Mouse (Mus musculus): ENCODE data around the gene Pan3. TPM values are rescaled to one million over a fixed set of nuclear protein-coding genes. Genes with fewer than 3 reads are reported as not detected.

The Pan3 gene
- total RNA-seq, 1 experiment, result 57.3 TPM

DNA sequence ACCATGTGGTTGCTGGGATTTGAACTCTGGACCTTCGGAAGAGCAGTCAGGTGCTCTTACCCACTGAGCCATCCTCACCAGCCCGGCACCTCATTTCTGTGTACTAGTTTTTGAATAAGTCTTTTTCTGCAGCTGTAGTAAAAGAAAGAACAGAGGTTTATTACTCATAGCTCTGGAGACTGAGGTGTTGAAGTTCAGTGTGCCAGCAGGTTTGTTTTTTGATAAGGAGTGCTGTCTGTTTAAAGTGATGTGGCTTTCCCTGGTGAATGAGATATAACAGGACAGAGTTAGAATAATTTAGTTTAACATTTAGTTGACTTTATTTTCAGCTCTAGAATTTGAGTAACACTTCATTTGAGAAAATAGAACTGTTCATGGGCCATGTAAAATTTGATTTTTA, 14.8 kb downstream of the Pan3 start:
- no peak for TF ChIP-seq ZC3H11A (IDR thresholded peaks at IDR 0.05; ENCODE audit: borderline replicate concordance, low read depth, low read length)
- TF ChIP-seq HCFC1 (IDR thresholded peaks at IDR 0.05; ENCODE audit: borderline replicate concordance, insufficient read depth, low read length), result no peak
- TF ChIP-seq MAFK (IDR thresholded peaks at IDR 0.05; ENCODE audit: insufficient read depth, low read depth, low read length), result no peak
- no peak for TF ChIP-seq CHD2 (IDR thresholded peaks at IDR 0.05; ENCODE audit: low read depth, low read length)
- no peak for TF ChIP-seq ZNF384 (IDR thresholded peaks at IDR 0.05; ENCODE audit: low read depth, low read length)
- no peak overlapping the region for H3K27ac ChIP-seq (ENCODE audit: insufficient read depth, low read depth, low read length, poor library complexity, severe bottlenecking)
- H3K36me3 ChIP-seq (ENCODE audit: control insufficient read depth, insufficient read depth, low read length, poor library complexity, severe bottlenecking), result no peaks in the 10 kb centered on the region
- H3K9ac ChIP-seq (ENCODE audit: insufficient read depth, low read depth, low read length, poor library complexity, severe bottlenecking), result no peak overlapping the region
- H3K4me1 ChIP-seq (ENCODE audit: control insufficient read depth in 2 of 2, insufficient read depth in 2 of 2, low read length in 2 of 2, poor library complexity in 1 of 2), result peaks cover 3 to 16% of the 10 kb centered on the region in 2 experiments
- DNase-seq (ENCODE audit: low read depth, low spot score), result no peak
- in situ Hi-C loops (cut with MboI; ENCODE audit: low sequenced_read_pairs in 2 of 2, unreplicated experiment in 2 of 2), result no loop called here
- H3K4me3 ChIP-seq (ENCODE audit: insufficient read depth in 1 of 2, low read depth in 1 of 2, low read length in 2 of 2, poor library complexity in 1 of 2, severe bottlenecking in 1 of 2), result no peak overlapping the region
- H3K9me3 ChIP-seq (ENCODE audit: control insufficient read depth, insufficient read depth, low read depth, low read length), result no peaks in the 10 kb centered on the region

DNA sequence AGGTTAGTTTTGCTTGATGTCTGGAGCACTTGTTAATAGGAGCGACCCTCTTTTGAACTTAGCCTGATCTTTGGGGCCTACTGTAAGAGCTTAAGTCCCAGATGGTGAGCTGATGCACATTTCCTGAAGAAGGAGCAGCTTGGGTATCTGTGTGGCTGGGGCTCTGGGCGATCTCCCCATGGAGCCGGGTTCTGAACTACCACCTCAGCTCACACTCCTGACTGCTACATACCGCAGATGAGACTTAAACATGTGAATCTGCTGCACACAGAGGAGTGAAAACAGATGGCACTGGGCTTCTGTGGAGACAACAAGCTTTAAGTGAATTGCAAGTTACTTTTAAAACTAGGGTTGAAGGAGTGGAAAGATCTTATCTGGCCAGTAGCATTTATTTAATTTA, 15.3 kb downstream of the Pan3 start:
- Histone ChIP-seq H3K27ac (ENCODE audit: insufficient read depth, low read depth, low read length, poor library complexity, severe bottlenecking) (no peak overlapping the region), H3K9ac (ENCODE audit: insufficient read depth, low read depth, low read length, poor library complexity, severe bottlenecking) (no peak overlapping the region), H3K4me3 (ENCODE audit: insufficient read depth in 1 of 2, low read depth in 1 of 2, low read length in 2 of 2, poor library complexity in 1 of 2, severe bottlenecking in 1 of 2) (no peak overlapping the region), H3K4me1 (ENCODE audit: control insufficient read depth in 2 of 2, insufficient read depth in 2 of 2, low read length in 2 of 2, poor library complexity in 1 of 2) (peaks cover 3 to 16% of the 10 kb centered on the region in 2 experiments), H3K36me3 (ENCODE audit: control insufficient read depth, insufficient read depth, low read length, poor library complexity, severe bottlenecking) (no peaks in the 10 kb centered on the region), H3K9me3 (ENCODE audit: control insufficient read depth, insufficient read depth, low read depth, low read length) (no peaks in the 10 kb centered on the region)
- no peak for TF ChIP-seq HCFC1 (IDR thresholded peaks at IDR 0.05; ENCODE audit: borderline replicate concordance, insufficient read depth, low read length)
- TF ChIP-seq ZNF384 (IDR thresholded peaks at IDR 0.05; ENCODE audit: low read depth, low read length), result no peak
- no peak for TF ChIP-seq MAFK (IDR thresholded peaks at IDR 0.05; ENCODE audit: insufficient read depth, low read depth, low read length)
- no peak for TF ChIP-seq ZC3H11A (IDR thresholded peaks at IDR 0.05; ENCODE audit: borderline replicate concordance, low read depth, low read length)
- no peak for TF ChIP-seq CHD2 (IDR thresholded peaks at IDR 0.05; ENCODE audit: low read depth, low read length)
- in situ Hi-C loops (cut with MboI; ENCODE audit: low sequenced_read_pairs in 2 of 2, unreplicated experiment in 2 of 2), result no loop called here
- DNase-seq (ENCODE audit: low read depth, low spot score), result no peak

GRCm38 (mm10) chr5:147448526-147448925, 18.6 kb downstream of the Pan3 start:
- H3K36me3 ChIP-seq (ENCODE audit: control insufficient read depth, insufficient read depth, low read length, poor library complexity, severe bottlenecking), result peaks cover 3% of the 10 kb centered on the region; the same call in 1 of the 2 replicates
- in situ Hi-C loops (cut with MboI; ENCODE audit: low sequenced_read_pairs in 2 of 2, unreplicated experiment in 2 of 2), result no loop called here
- no peak overlapping the region for H3K4me3 ChIP-seq (ENCODE audit: insufficient read depth in 1 of 2, low read depth in 1 of 2, low read length in 2 of 2, poor library complexity in 1 of 2, severe bottlenecking in 1 of 2)
- no peaks in the 10 kb centered on the region for H3K9me3 ChIP-seq (ENCODE audit: control insufficient read depth, insufficient read depth, low read depth, low read length)
- no peak overlapping the region for H3K27ac ChIP-seq (ENCODE audit: insufficient read depth, low read depth, low read length, poor library complexity, severe bottlenecking)
- no peak for DNase-seq (ENCODE audit: low read depth, low spot score)
- H3K4me1 ChIP-seq (ENCODE audit: control insufficient read depth in 2 of 2, insufficient read depth in 2 of 2, low read length in 2 of 2, poor library complexity in 1 of 2), result peaks cover 0 to 8% of the 10 kb centered on the region in 2 experiments; a peak in 3 of 4 replicates
- no peak for TF ChIP-seq MAFK (IDR thresholded peaks at IDR 0.05; ENCODE audit: insufficient read depth, low read depth, low read length)
- TF ChIP-seq CHD2 (IDR thresholded peaks at IDR 0.05; ENCODE audit: low read depth, low read length), result no peak
- no peak for TF ChIP-seq ZC3H11A (IDR thresholded peaks at IDR 0.05; ENCODE audit: borderline replicate concordance, low read depth, low read length)
- TF ChIP-seq HCFC1 (IDR thresholded peaks at IDR 0.05; ENCODE audit: borderline replicate concordance, insufficient read depth, low read length), result no peak
- TF ChIP-seq ZNF384 (IDR thresholded peaks at IDR 0.05; ENCODE audit: low read depth, low read length), result no peak
- no peak overlapping the region for H3K9ac ChIP-seq (ENCODE audit: insufficient read depth, low read depth, low read length, poor library complexity, severe bottlenecking)

DNA sequence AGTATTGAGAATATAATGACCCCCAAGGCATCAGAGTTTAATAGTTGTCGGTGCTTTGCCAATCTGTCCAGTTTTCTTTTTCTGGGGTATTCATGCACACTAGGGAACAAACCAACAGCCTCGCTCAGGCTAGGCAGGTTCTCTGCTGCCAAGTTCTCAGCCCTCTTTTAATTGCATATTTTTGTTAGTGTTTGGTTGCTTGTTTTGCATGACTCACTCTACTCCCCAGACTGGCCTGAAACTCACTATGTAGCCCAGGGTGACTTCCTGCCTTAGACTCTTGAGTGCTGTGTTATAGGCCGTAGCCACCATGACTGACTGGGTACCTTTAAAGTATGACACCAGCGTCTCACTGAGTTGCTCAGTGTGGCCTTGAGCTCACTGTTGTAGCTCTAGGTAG, 19.0 kb downstream of the Pan3 start:
- H3K4me1 ChIP-seq (ENCODE audit: control insufficient read depth in 2 of 2, insufficient read depth in 2 of 2, low read length in 2 of 2, poor library complexity in 1 of 2), result peaks cover 0 to 6% of the 10 kb centered on the region in 2 experiments; a peak in 3 of 4 replicates
- no peaks in the 10 kb centered on the region for H3K9me3 ChIP-seq (ENCODE audit: control insufficient read depth, insufficient read depth, low read depth, low read length)
- H3K27ac ChIP-seq (ENCODE audit: insufficient read depth, low read depth, low read length, poor library complexity, severe bottlenecking), result no peak overlapping the region
- no peak for TF ChIP-seq HCFC1 (IDR thresholded peaks at IDR 0.05; ENCODE audit: borderline replicate concordance, insufficient read depth, low read length)
- TF ChIP-seq ZNF384 (IDR thresholded peaks at IDR 0.05; ENCODE audit: low read depth, low read length), result no peak
- TF ChIP-seq ZC3H11A (IDR thresholded peaks at IDR 0.05; ENCODE audit: borderline replicate concordance, low read depth, low read length), result no peak
- no peak for TF ChIP-seq MAFK (IDR thresholded peaks at IDR 0.05; ENCODE audit: insufficient read depth, low read depth, low read length)
- TF ChIP-seq CHD2 (IDR thresholded peaks at IDR 0.05; ENCODE audit: low read depth, low read length), result no peak
- no peak overlapping the region for H3K9ac ChIP-seq (ENCODE audit: insufficient read depth, low read depth, low read length, poor library complexity, severe bottlenecking)
- H3K36me3 ChIP-seq (ENCODE audit: control insufficient read depth, insufficient read depth, low read length, poor library complexity, severe bottlenecking), result peaks cover 3% of the 10 kb centered on the region; the same call in 1 of the 2 replicates
- in situ Hi-C loops (cut with MboI; ENCODE audit: low sequenced_read_pairs in 2 of 2, unreplicated experiment in 2 of 2), result no loop called here
- no peak for DNase-seq (ENCODE audit: low read depth, low spot score)
- H3K4me3 ChIP-seq (ENCODE audit: insufficient read depth in 1 of 2, low read depth in 1 of 2, low read length in 2 of 2, poor library complexity in 1 of 2, severe bottlenecking in 1 of 2), result no peak overlapping the region

DNA sequence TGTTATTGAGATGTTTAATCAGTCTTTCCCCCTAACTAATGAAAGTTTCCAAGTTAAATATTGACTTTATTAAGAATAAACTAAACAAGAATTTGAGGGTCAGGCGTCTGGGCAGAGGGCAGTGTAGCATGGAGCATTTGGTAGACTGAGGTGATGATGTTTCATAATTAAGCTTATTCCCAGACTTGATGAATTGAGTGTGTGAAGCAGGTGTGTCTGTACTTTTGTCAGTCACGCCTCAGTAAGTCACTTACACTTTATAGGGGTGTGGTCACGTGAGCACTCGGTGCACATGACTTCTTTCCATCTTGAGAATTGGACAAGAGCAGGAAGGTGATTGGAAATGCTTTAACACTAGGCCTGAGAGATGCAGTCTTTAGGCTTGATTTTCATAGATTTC, 26.5 kb downstream of the Pan3 start:
- no peaks in the 10 kb centered on the region; a peak in 1 of 4 replicates for H3K4me1 ChIP-seq (ENCODE audit: control insufficient read depth in 2 of 2, insufficient read depth in 2 of 2, low read length in 2 of 2, poor library complexity in 1 of 2)
- peaks cover 5% of the 10 kb centered on the region; the same call in 1 of the 2 replicates for H3K36me3 ChIP-seq (ENCODE audit: control insufficient read depth, insufficient read depth, low read length, poor library complexity, severe bottlenecking)
- in situ Hi-C loops (cut with MboI; ENCODE audit: low sequenced_read_pairs in 2 of 2, unreplicated experiment in 2 of 2), result no loop called here
- H3K9ac ChIP-seq (ENCODE audit: insufficient read depth, low read depth, low read length, poor library complexity, severe bottlenecking), result no peak overlapping the region
- no peaks in the 10 kb centered on the region for H3K9me3 ChIP-seq (ENCODE audit: control insufficient read depth, insufficient read depth, low read depth, low read length)
- no peak overlapping the region for H3K4me3 ChIP-seq (ENCODE audit: insufficient read depth in 1 of 2, low read depth in 1 of 2, low read length in 2 of 2, poor library complexity in 1 of 2, severe bottlenecking in 1 of 2)
- DNase-seq (ENCODE audit: low read depth, low spot score), result no peak
- TF ChIP-seq CHD2 (IDR thresholded peaks at IDR 0.05; ENCODE audit: low read depth, low read length) (no peak), ZC3H11A (IDR thresholded peaks at IDR 0.05; ENCODE audit: borderline replicate concordance, low read depth, low read length) (no peak), ZNF384 (IDR thresholded peaks at IDR 0.05; ENCODE audit: low read depth, low read length) (no peak), MAFK (IDR thresholded peaks at IDR 0.05; ENCODE audit: insufficient read depth, low read depth, low read length) (no peak)
- H3K27ac ChIP-seq (ENCODE audit: insufficient read depth, low read depth, low read length, poor library complexity, severe bottlenecking), result no peak overlapping the region
